Mouse (Mus musculus) lung, postnatal 0 days (tissue): ENCODE data around the gene Foxf2.

Source experiments
- CTCF ChIP-seq: IDR thresholded peaks from 2 replicates; pipeline ENCODE4 v1.5.1; 2016; ENCODE audit warnings: antibody characterized with exemption, mild to moderate bottlenecking
- EP300 ChIP-seq: IDR thresholded peaks from 2 replicates; pipeline ENCODE4 v1.6.1; 2016; ENCODE audit warnings: antibody characterized with exemption, mild to moderate bottlenecking, control low read depth

GRCm38 (mm10) chr13:31603964-31604363 lies 21.7 kb upstream of the Foxf2 start:
- TF ChIP-seq CTCF, result no peak
- TF ChIP-seq EP300, result no peak
